Mouse (Mus musculus) stomach, postnatal 0 days (tissue): ENCODE measurements around the gene Esrrg. TPM values are rescaled to one million over a fixed set of nuclear protein-coding genes. Genes with fewer than 3 reads are reported as not detected.

ENCODE experiments used
- ATAC-seq: fragments of 200-750 bp; cut with Nextera tagmentation; 2 replicates; pipeline ENCODE4 v1.8.0; 2017; ENCODE audit not compliant: low FRiP score, low TSS enrichment
- DNase-seq: peaks from one replicate; pipeline ENCODE4 v3.0.0-alpha.2; 2016; ENCODE audit warnings: low spot score
- H3K27ac ChIP-seq: fragments of 300-500 bp; sonication (generic); replicated peaks from 2 replicates; pipeline ENCODE4 v1.5.1; 2014; ENCODE audit warnings: mild to moderate bottlenecking, control low read depth
- H3K27me3 ChIP-seq: fragments of 300-500 bp; sonication (generic); 2 replicates; pipeline ENCODE4 v1.6.1; 2014; ENCODE audit warnings: low read length; ENCODE audit not compliant: control insufficient read depth, insufficient read depth
- H3K36me3 ChIP-seq: fragments of 300-500 bp; sonication (generic); 2 replicates; pipeline ENCODE4 v1.6.1; 2014; ENCODE audit warnings: low read length, mixed read lengths; ENCODE audit not compliant: control insufficient read depth, insufficient read depth
- H3K4me1 ChIP-seq: fragments of 300-500 bp; sonication (generic); replicated peaks from 2 replicates; pipeline ENCODE4 v1.6.1; 2014; ENCODE audit warnings: antibody characterized with exemption; ENCODE audit not compliant: control insufficient read depth, insufficient read depth
- H3K4me2 ChIP-seq: fragments of 300-500 bp; sonication (generic); replicated peaks from 2 replicates; pipeline ENCODE4 v1.6.1; 2014; ENCODE audit warnings: low read depth, mild to moderate bottlenecking, control low read depth, moderate library complexity
- H3K4me3 ChIP-seq: fragments of 300-500 bp; sonication (generic); 2 replicates; pipeline ENCODE4 v1.5.1; 2014; ENCODE audit warnings: low read depth, low read length, control low read depth
- H3K9ac ChIP-seq: fragments of 300-500 bp; sonication (generic); 2 replicates; pipeline ENCODE4 v1.6.1; 2014; ENCODE audit warnings: mild to moderate bottlenecking, low read length, control low read depth, mixed read lengths
- H3K9me3 ChIP-seq: fragments of 300-500 bp; sonication (generic); 2 replicates; pipeline ENCODE4 v1.6.1; 2016; ENCODE audit warnings: low read length; ENCODE audit not compliant: control insufficient read depth
- CTCF ChIP-seq: IDR thresholded peaks from 2 replicates; pipeline ENCODE4 v1.5.1; 2016; ENCODE audit warnings: antibody characterized with exemption, low read depth, mild to moderate bottlenecking, moderate library complexity
- EP300 ChIP-seq: optimal IDR thresholded peaks from 2 replicates; pipeline ENCODE3; 2016; ENCODE audit warnings: antibody characterized with exemption
- WGBS: fragments of 180-500 bp; shearing (Covaris S2); extraction: QIAGEN DNeasy Blood & Tissue Kit; methylation state at CpG from one replicate; pipeline ENCODE4 v1.1.7; 2014; 5-methylcytosine and 5-hydroxymethylcytosine counted together
- polyA plus RNA-seq: library from polyadenylated mRNA; unstranded; fragments of >200 nt; fragmentation: Nextera tagmentation; extraction: Ambion mirVana; gene quantifications from 2 replicates; pipeline ENCODE4 v1.2.1, GENCODE M21; 2015

Gene Esrrg
- polyA plus RNA-seq, 1 experiment from 2014 or later = 7.4 TPM

DNA sequence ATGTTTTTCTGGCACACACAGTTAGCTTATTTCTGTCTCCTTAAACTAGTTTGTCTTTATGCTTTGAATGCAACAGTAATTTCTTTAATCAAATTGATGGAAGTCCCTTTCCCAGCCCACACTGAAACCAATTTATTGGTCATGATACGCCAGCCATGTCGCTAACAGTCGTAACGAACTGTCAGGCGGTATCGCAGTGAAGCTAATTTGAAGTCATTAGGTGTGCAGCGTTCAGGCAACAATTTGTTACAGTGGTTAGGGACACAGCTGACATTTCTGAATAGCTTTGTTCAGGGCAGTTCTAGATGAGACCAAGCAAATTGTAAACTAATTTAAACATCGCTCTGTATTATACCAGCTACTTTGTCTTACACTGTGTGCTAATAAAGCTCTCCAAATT, 542.5 kb downstream of the Esrrg start:
- Histone ChIP-seq H3K4me2 (no peak overlapping the region), H3K36me3 (no peaks in the 10 kb centered on the region), H3K9me3 (no peaks in the 10 kb centered on the region), H3K4me1 (no peaks in the 10 kb centered on the region), H3K4me3 (no peak overlapping the region), H3K27ac (no peak overlapping the region), H3K9ac (no peak overlapping the region), H3K27me3 (no peaks in the 10 kb centered on the region)
- DNase-seq (no peak), ATAC-seq (no peak)
- TF ChIP-seq EP300 (no peak), CTCF (no peak)
- WGBS = 89% methylated on average over 8 of the region's 8 CpGs

DNA sequence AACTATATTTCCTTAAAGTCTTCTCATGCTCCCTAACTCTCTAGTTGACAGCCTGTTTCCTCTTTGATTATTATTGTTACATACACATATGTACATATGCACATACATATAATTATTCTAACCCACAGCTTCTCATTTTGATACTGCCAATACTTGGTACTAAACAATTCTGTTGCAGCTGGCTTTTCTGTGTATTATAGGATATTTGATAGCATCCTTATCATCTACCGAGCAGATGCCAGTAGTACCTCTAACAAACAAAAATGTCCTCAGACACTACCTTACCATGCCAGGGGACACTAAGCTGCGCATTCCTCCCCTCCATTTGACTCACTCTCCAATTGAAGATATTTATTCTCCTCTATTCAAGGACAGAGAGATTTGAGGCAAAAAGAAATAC, 543.4 kb downstream of the Esrrg start:
- ATAC-seq (no peak), DNase-seq (no peak)
- Histone ChIP-seq H3K27ac (no peak overlapping the region), H3K36me3 (no peaks in the 10 kb centered on the region), H3K9ac (no peak overlapping the region), H3K4me3 (no peak overlapping the region), H3K4me2 (no peak overlapping the region), H3K9me3 (no peaks in the 10 kb centered on the region), H3K27me3 (no peaks in the 10 kb centered on the region), H3K4me1 (no peaks in the 10 kb centered on the region)
- WGBS = 96% methylated on average over 2 of the region's 2 CpGs
- TF ChIP-seq CTCF = no peak
- TF ChIP-seq EP300 = no peak

DNA sequence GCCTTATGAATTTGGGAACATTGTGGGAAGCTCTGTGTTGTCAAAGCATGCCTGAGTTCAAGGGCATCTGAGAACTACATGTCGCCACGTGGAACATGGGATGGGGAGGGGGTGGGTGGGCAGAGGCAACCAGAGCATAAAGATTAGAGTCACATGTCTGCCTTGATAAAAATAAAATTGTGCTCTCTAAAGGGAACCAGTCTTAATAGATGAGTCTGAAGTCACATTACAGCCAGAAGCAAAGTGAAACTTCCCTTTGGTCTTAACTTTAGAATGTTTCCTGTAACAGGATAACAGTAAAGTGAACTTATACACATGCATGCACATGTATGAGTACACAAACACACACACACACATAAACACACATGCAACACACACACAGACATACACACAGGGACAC, 545.1 kb downstream of the Esrrg start:
- 87% methylated on average over 2 of the region's 2 CpGs for WGBS
- Histone ChIP-seq H3K4me2 (no peak overlapping the region), H3K9me3 (no peaks in the 10 kb centered on the region), H3K27me3 (no peaks in the 10 kb centered on the region), H3K4me1 (no peaks in the 10 kb centered on the region), H3K4me3 (no peak overlapping the region), H3K27ac (no peak overlapping the region), H3K36me3 (no peaks in the 10 kb centered on the region), H3K9ac (no peak overlapping the region)
- TF ChIP-seq CTCF = no peak
- no peak for TF ChIP-seq EP300
- DNase-seq (no peak), ATAC-seq (no peak)

DNA sequence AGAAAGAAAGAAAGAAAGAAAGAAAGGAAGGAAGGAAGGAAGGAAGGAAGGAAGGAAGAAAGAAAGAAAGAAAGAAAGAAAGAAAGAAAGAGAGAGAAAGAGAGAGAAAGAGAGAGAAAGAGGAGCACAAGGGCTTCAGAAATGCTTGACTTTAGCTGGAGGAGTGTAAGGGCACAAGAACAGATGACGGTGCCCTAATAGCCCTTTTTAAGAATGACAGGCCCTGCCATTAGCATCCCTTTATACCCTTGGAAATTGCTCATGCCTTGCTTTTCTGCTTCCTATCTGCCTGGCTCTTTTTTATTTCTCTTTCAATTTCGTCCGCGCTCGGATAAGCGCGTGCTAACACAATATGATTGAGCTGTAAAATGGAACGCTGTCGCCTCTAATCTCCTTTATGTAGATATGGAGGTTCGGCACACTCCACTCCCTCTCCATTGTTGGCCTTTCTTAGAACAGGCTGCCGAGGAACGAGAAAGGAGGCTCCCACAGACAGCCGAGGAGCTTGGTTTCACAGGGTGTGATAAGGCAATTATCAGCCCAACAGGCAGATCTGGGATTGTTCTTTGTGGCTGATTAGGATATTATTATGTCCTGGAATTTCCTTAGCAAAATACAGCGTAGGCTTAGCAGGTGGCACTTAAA, 546.0 kb downstream of the Esrrg start:
- peak; percentile 57; the same call in 1 of the 2 replicates for ATAC-seq
- H3K27ac ChIP-seq = no peak overlapping the region
- H3K4me1 ChIP-seq = no peaks in the 10 kb centered on the region
- H3K9ac ChIP-seq = no peak overlapping the region
- no peak overlapping the region for H3K4me3 ChIP-seq
- 0 out of 2 replicates have a peak overlapping the region, but pooled peaks have one; percentile 9 for H3K4me2 ChIP-seq
- H3K9me3 ChIP-seq = no peaks in the 10 kb centered on the region
- peak; percentile 29 for DNase-seq
- WGBS = 51% methylated on average over 14 of the region's 14 CpGs
- no peaks in the 10 kb centered on the region for H3K36me3 ChIP-seq
- TF ChIP-seq CTCF (no peak), EP300 (no peak)
- no peaks in the 10 kb centered on the region for H3K27me3 ChIP-seq

DNA sequence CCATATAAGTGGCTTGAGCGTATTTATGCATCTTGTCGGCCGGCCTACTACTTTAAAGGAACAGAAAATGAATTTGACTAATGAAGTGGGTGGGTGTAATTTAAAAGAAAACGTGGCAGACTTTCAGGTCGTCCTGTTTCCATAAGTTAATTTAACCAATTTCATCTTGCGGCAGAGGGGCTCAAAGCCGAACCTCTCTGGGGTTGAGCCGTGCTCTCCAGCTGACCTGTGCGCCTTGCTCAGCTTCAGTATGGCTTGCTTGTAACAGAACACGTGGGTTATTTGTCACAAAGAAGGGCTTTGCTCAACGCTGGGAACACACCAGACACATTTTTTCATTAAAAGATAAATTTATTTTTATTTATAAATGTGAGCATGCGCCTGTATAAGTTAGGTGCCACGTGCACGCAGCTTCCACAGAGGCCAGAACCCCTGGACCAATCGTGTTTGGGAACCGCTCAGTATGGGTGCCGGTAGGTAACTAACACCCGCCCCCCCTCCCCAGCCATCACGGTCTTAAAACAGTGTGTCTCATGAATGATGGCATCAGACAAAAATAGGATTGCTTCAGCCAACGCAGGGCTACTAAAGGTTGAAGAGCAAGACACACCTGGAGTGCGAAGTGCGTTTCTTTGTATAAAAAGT, 546.7 kb downstream of the Esrrg start:
- DNase-seq = no peak

DNA sequence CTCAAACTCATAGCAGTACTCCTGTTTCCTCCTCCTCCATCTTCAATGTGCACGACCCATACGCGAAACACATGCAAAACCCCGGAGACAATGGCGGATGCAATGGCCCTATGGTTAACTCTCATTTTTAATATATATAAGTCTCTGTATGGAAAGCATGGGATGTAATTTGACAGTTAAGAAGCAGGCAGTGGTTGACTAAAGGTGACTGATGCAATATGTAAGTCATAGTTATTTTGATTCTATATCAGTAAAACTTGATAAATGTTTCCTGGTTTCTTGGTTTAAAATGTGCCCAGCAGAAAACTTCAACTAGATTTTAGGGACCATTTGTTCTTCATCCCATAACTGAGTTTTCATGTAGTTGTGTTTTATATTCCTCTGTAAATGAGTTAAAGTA, 547.9 kb downstream of the Esrrg start:
- no peak overlapping the region for H3K27ac ChIP-seq
- H3K4me1 ChIP-seq = no peaks in the 10 kb centered on the region
- ATAC-seq (no peak), DNase-seq (no peak)
- no peak overlapping the region for H3K9ac ChIP-seq
- WGBS = 93% methylated on average over 5 of the region's 5 CpGs
- H3K27me3 ChIP-seq = no peaks in the 10 kb centered on the region
- no peak overlapping the region for H3K4me2 ChIP-seq
- no peak for TF ChIP-seq CTCF
- TF ChIP-seq EP300 = no peak
- H3K4me3 ChIP-seq = no peak overlapping the region
- H3K9me3 ChIP-seq = no peaks in the 10 kb centered on the region
- no peaks in the 10 kb centered on the region for H3K36me3 ChIP-seq

More for the DNA sequence above, 546.7 kb downstream of the Esrrg start:
- 83% methylated on average over 22 of the region's 22 CpGs for WGBS
- H3K9ac ChIP-seq = no peak overlapping the region
- no peaks in the 10 kb centered on the region for H3K27me3 ChIP-seq
- no peaks in the 10 kb centered on the region for H3K36me3 ChIP-seq
- no peak overlapping the region for H3K4me3 ChIP-seq
- H3K9me3 ChIP-seq = no peaks in the 10 kb centered on the region
- H3K4me2 ChIP-seq = no peak overlapping the region
- H3K27ac ChIP-seq = no peak overlapping the region
- no peaks in the 10 kb centered on the region for H3K4me1 ChIP-seq
- TF ChIP-seq EP300 (no peak), CTCF (no peak)
- ATAC-seq = no peak
